Mouse (Mus musculus) retina, adult 2 months (tissue): ENCODE data around the gene Pla2g15.

ENCODE experiments used
- DNase-seq: peaks from one replicate; pipeline ENCODE4 v3.0.0-alpha.2; 2012; ENCODE audit warnings: low read depth, low spot score

Gene Pla2g15

DNA sequence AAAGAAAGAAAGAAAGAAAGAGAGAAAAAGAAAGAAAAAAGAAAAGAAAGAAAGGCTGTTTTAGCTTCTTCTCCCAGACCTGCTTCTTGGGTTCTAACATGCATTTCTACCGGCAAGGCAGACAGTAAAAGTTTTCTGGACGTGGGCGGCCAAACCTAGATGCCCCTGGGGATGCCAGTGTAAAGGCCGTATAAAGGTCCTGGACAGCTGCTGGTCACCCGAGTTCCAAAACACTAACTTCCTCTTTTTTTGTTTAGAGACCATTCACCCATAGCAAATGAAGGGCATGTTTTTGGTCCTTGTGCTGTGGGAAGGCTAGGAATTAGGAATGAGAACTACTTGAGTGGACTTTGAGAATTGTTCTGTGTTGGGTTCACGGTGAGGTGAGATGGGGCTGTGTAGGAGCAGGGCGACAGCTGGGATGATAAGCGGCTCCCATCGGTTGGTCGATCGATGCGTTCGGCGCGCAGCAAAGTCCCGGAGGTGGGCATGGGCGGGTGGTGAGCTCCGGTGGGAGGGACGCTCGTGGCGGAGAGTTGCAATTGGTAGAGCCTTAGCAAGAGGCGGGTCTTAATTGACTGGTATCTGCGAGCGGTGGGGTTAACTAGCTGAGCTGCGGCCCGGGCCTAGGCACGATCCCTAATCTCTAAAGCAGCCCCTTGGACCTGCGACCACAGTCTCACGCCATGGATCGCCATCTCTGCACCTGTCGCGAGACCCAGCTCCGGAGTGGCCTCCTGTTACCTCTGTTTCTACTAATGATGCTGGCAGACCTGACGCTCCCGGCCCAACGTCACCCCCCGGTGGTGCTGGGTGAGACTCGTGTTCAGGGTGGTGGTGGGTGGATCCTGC, at the start of gene Pla2g15:
Gene Pla2g15, plus strand, starts transcription at position 599 of the 852 bp plus-strand sequence.
- peak; percentile 73 for DNase-seq

DNA sequence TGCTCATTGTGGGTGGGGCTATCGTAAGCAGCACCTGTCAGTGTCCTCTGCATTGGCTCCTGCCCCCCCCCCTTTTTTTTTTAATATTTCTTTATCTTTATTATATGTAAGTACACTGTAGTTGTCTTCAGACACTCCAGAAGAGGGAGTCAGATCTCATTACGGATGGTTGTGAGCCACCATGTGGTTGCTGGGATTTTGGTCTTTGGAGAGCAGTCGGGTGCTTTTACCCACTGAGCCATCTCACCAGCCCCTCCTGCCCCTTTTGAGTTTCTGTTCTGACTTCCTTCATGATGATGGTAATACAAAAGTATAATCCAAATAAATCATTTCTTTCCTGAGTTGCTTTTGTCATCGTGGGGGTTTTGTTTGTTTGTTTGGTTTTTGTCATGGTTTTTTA, 47.9 kb upstream of the Pla2g15 start:
- DNase-seq: no peak

DNA sequence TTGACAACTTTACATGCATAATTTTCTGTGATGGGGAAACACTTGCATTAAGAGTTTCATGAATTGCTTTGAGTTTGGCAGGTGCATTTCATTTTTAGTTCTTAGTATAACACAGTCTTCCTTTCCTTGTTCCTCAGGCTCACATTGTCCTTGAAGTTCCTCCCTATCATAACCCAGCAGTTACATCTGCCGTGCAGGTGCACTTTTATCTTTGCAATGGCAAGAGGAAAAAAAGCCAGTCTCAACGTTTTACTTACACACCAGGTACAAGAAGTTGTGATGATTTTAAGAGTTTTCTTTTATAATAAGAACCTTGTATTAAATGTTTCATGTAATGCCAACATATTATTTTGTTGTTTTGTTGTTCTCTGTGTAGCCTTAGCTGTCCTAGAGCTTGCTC, 46.3 kb upstream of the Pla2g15 start:
- no peak for DNase-seq

DNA sequence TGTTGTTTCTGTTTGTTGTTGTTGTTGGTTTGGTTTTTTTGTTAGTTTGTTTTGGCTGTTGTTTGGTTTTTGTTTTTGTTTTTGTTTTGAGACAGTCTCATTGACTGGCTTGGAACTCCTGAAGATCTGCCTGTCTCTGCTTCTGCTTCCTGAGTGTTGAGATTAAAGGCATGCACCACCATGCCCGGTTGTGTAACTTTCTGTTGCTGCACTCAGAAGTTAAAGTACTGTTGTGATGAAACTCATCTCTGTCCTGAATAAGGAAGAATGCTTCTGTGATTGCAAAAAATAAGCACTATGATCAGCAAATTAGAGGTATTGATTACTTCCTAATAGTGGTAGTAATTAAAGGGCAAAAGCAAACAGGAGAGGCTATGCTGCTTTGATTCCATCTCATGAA, 44.0 kb upstream of the Pla2g15 start:
- no peak for DNase-seq

DNA sequence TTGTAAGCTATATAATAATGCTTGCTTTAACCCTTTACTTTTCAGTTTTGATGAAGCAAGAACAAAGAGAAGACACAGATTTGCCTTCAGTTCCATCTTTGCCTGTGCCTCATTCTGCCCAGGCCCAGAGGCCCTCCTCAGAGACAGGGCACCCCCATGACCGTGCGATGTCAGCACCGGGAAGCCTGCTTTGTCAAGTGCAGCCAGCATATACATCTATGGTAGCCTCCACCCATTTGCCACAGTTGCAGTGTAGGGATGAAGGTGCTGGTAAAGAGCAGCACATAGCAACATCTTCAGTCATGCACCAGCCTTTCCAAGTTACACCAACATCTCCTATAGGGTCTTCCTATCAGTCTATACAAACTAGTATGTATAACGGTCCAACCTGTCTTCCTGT, 42.1 kb upstream of the Pla2g15 start:
- no peak for DNase-seq

DNA sequence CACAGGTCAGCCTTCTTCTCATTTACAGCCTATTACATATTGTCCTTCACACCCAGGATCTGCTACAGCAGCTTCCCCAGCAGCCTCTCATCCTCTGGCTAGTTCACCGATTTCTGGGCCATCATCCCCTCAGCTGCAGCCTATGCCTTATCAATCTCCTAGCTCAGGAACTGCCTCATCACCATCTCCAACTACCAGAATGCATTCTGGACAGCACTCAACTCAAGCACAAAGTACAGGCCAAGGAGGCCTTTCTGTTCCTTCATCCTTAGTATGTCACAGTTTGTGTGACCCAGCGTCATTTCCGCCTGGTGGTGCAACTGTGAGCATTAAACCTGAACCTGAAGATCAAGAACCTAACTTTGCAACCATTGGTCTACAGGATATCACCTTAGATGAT, 41.5 kb upstream of the Pla2g15 start:
- no peak for DNase-seq

DNA sequence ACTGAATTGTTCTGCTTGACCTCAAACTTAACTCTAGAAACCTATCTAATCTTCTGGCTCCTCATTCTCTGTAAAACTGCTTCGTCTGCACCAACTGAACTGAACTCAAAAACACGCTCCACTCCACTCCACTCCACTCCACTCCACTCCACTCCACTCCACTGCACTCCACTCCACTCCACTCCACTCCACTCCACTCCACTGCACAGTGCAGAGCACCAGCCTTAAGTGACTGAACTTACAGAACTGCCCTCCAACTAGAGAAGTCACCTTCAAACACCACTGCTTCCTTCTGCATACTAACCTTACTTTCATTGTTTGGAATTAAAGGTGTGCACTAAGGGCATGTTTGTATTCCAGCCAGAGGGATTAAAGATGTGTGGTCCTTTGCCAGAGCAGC, 38.2 kb upstream of the Pla2g15 start:
- DNase-seq: no peak

DNA sequence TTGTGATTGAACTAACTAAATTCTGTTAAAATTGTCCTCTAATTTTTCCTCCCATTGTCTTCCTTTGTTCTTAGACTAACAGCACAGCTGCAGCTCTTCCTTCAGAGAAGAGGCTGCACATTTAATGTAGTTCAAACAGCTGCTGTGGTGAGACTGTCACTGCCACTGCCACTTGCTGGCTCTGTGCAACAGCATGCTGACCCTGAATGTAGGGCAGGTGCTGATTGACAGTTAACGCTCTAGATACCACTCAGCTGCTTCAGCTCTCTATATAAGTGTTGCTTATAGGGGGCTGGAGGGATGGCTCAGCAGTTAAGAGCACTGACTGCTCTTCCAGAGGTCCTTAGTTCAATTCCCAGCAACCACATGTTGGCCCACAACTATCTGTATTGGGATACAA, 37.7 kb upstream of the Pla2g15 start:
- DNase-seq: no peak

DNA sequence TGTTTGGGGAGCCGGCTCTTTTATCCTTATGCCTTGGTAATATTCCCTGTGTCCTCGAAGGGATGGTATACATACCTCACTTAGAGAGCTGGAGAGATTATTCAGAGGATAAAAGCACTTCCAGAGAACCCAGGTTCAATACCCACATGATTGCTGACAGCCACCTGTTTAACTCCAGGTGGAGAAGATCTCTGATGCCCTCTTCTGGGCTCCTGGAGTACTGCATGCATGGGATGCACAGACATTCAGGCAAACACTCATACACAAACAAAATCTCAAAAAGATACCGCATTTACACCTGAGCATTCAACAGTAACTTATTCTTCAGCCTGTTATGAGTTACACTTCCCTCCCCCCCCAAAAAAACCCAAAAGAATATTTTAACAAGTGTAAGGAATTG, 34.3 kb upstream of the Pla2g15 start:
- DNase-seq: no peak

DNA sequence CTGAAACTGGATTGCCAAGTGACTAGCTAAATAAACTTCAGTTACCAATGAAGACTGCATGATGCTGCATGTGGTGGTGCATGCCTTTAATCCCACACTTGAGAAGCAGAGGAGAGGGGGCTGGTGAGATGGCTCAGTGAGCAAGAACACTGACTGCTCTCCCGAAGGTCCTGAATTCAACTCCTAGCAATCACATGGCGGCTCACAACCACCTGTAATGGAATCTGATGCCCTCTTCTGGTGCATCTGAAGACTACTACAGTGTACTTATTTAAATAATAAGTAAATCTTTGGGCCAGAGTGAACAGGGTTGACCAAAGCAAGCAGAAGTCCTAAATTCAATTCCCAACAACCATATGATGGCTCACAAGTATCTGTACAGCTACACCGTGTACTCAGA, 26.8 kb upstream of the Pla2g15 start:
- no peak for DNase-seq

DNA sequence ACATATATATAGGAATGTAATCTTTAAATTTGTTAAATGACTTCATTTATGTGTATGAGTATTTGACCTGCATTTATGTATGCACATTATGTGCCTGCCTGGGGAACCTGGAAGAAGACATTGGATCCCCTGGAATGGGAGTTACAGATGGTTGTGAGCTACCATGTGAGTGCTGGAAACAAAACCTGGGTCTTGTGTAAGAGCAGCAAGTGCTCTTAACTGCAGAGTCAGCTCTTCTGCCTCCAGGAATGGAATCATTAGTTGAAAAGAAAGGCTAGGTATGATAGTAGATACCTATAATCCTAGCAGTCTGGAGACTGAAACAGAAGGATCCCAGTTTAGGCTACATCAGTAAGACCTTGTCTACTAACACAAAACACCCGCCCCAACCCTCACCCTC, 24.1 kb upstream of the Pla2g15 start:
- DNase-seq: no peak

DNA sequence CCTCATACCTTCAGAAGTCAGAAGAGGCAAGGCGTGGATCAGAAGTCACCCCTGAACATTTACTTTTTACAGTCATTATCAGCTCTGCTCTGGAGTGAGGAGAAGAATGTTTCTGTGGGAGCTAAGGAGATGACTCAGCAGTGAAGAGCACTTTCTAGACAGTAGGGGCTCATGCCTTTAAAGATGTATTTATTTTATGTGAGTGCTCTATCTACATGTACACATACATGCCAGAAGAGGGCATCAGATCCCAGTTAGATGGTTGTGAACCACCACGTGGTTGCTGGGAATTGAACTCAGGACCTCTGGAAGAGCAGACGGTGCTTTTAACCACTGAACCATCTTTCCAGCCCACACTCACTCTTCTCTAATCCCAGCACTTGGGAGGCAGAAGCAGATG, 23.1 kb upstream of the Pla2g15 start:
- no peak for DNase-seq

DNA sequence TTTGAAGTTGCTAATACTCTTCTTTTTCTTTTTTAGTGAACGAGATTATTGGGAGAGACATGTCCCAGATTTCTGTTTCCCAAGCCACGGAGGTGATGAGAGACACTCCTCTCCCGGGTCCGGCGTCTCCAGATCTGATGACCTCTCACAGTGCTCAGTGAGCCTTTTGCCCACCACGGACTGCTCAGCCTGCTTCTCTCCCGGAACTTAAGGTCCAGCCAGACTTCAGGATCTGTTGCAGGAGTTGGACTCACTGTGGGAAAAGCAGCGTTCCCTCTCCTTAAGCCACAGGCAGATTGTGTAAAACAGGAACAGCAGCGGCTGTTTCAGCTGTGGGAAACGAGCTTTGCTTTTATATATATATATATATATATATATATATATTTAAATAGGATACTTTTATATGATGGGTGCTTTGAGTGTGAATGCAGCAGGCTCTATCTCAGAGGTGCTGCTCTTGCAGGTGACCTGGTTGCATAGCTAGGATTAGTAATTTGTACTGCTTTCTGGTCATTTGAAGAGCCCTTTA, 22.3 kb upstream of the Pla2g15 start:
- no peak for DNase-seq

DNA sequence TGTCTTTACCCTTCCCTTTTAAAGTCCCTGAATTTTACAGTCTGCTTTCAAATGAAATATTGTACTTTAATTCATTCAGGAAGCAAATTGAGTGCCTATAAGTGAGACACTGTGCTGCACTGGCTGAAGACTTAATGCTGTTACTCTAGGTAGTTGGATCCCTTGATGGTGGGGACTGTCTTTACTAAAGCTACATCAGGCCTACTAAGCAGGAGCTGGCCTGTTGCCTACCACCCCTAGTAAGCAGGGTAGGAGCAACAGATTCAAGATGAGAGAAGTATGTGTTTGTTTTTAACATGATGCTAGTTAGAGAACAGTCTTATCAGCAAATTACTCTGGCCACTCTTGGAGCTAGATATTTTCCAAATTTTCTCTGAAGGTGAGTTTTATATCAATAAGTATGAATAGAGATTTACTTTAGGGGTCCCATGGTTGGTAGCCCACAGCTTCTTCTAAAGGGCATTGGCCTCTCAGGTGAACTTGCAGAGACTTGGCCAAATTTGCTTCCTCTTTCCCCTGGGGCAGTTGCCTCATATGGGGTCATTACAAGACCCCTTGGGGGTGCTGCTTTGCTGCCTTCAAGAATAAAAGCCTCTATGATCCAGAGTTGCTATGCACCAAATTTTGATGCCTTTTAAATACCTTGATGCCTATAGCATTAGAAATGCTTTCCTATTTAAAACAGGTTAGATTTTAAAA, 20.8 kb upstream of the Pla2g15 start:
- no peak for DNase-seq

DNA sequence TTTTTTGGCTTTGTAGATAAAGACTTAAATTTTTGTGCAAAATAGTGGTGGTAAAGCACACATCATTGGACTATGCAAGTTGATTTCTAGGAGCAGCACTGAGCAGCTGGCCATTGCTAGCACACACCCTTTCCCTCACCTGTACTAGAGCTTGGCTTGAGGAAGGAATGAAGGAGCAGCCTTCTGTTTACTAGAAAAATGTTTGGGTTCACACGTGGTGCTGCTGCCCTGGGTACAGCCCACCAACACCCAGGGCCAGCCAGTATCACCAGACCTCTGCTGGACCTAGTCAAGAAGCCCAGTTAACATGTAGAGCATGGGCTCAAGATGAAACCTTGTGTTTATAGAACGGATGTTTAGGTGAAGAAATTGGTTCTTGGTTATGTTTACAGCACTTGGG, 20.2 kb upstream of the Pla2g15 start:
- no peak for DNase-seq

DNA sequence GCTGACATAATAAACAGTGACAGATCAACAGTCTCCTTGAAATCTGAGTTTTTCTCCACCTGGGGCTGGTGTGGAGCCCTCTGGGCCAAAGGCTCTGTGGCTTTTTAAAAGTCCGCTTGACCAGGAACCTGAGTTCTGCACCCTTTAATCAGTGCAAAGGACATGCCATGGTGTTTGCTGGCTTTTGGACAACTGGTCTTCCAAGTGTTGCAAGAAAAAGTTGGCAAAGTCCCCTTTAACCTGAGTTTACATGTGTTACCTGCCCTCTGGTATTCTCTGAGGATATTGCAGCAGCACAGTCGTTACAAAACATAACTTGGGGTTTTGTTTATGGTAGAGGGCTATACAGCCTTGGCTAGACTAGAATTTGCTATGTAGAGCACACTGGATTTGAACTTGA, 19.7 kb upstream of the Pla2g15 start:
- DNase-seq: no peak

DNA sequence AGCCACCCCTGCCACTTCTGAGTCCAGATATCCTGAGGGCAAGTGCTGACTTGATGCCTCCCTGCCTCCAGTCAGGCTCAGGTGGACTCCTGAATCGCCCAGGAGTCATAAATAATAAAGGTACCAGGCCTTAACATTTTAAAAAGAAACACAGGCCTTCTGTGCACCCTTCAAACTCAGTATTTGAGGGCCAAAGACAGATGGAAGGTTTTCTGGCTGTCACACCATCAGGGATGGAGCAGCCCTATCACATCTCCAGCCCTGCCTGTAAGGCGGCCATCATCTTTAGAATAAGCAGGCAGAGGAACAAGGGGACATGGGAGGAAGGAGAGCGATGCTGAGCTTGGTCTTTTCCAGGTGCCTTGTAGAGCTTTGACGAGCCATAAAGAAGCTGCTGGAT, 19.2 kb upstream of the Pla2g15 start:
- DNase-seq: no peak

DNA sequence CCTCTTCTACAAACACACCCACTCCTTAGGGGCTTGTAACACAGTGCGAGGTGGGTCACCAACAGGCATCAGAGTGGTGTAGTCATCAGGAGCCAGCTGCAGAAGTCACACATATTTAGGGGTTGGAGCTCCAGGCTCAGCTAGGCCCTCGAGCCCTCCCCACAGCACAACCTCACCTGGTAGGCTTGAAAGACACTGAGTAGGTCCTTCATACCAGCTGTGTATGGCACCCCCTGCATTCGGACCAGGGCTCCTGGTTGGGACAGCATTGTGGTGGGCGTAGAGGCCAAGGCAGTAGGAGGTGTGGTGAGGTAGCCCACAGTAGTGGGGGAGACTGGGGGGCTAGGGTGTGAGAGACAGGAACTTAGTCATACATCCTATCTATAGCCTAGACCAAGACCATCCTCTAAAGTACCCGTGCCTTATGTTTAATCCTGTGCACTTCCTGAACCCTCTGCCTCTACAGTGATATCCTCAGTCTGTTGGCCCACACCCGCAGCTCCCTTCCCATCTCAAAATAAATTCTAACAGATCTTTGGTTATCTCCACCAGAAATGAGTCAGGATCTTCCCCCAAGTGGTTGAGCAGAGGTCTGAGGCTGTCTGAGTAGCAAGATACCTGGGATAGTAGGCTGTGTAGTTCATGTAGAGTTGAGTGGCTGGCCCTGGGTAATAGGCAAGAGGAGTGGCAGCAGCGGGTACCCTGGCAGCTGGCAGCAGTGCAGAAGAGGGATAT, 18.5 kb upstream of the Pla2g15 start:
- DNase-seq: no peak

DNA sequence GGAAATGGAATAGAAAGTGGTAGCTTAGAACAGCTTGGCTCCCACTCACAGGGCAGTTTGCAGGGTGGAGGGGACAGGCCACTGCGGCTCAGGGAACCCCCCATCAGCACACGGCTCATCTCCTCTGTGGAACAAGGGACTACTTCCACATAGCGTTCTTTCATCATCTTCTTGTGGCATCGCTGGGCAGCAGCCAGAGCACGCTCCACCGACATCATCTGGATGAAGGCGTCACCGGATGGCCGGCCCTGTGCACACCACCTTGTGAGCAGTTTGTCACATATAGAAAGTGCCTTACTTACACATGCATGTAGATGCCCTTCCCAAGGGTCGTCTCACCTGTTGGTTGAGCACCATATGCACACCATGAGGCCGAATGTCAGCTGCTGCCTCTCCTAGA, 17.8 kb upstream of the Pla2g15 start:
- DNase-seq: no peak

DNA sequence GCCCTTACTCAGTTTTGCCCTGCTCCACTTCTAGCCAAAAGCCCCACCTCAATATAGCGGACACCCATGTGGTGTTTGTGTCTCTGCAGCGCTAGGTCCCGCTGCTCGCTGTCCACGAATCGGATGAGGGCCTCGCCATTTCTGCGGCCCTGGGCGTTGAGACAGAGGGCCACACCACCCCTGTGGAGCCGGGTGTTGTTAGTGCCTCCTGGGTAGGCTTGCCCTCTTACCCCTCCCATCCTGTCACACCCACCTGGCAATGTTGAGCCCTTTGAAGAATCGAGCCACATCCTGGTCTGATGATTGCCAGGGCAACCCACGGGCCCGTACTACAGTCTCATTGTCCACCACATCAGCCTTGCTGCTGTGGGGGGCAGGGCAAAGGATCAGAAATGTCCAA, 16.7 kb upstream of the Pla2g15 start:
- DNase-seq: no peak

DNA sequence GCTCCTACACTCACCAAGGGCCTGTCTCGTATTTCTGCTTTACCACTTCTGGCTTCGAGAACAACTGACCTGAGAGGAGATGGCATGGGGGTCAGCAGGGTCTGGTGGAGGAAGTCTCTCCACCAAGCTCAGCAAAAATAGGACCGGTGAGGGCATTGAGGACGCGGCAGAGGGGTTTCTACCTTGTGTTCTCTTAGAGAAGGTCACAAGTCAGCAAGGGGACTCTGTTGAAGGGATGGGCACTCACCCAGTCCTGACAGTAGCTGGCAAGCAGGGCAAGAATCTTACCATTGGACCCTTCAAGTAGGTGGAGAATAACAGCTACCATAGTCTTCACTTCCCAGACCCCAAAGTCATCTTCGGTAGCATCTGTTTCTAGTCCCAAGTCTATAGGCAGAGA, 16.3 kb upstream of the Pla2g15 start:
- no peak for DNase-seq
